Mouse (Mus musculus): Measurements from ENCODE around the gene Stat4.

Stat4 gene

DNA sequence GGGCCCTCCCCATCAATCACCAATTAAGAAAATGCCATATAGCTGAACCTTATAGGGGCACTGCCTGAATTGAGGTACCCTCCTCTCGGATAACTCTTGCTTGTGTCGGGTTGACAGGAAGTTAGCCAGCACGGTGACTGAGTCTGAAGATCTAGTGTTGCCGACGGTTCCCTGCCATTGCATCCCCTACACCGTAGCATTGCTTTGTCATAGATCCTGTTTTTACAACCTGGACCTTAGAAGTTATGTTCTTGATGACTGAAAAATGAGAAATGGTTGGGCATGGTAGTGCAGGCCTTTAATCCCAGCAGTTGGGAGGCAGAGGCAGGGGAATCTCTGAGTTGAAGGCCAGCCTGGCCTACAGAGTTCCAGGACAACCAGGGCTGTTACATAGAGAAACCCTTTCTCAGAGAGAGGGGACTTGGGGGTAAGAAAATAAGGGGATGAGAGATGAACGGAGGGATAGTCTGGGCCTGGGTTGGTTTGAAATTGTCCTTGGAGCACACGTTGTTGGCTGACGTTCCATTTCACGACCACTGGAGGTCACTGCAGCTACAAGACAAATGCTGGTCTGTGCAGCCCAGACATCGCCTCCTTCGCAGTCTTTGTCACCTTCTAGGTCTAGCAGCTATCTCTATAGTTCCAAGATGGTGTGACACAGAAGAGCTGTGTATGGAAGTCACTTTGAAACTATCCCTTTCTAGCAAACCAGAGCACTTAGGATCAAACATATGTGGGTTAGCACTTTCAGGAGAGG, 159.4 kb downstream of the Stat4 start:
- DNase-seq (ENCODE audit: low spot score): no peak

DNA sequence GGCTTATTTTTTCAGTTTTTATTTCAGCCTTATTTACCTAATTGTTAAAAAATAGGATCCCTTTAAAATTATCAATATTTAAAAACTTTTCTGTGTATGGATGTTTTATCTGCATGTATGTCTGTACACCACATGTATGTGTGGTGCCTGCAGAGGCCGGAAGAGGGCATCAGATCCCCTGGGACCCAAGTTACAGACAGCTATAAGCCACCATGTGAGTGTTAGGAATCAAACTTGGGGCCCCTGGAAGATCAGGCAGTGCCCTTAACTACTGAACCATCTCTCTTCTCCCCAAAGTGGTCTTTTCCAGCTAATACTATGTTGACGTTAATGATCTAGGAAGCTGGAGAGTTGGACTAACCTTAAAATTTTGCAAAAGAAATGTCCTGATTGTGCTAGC, 160.5 kb downstream of the Stat4 start:
- no peak for DNase-seq (ENCODE audit: low spot score)

DNA sequence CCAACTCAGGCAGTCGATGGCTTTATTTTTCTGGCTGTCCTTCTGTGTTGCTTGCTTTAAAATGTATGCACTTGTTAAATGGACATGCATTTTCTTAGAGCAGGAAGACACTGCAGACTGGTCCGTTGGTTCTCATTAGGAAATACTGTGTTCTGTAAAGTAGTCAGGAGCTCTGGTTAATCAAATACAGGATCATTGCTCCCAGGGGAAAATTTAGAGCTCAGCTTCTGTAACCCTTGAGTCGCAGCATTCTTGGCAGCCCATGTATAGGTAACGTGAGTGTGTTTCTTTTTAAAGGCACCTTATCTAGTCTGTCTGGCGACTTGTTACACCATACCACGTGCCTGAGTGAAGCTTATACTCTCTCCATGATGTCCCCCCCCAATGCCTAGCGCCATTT, 161.2 kb downstream of the Stat4 start:
- no peak for DNase-seq (ENCODE audit: low spot score)

DNA sequence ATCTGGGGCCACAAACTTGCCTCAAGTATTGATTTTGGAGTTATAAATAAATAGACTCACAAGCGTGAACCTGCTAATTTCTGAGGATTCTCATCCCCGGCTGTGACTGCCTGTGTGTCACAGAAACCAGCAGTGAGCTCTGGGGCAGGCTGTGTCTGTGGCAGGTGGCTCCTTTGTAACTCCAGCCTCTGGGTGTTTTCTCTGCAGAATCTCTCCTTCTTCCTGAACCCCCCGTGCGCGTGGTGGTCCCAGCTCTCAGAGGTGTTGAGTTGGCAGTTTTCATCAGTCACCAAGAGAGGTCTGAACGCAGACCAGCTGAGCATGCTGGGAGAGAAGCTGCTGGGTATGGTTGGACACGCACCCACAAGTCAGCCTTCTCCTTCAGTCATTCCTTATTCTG, 161.7 kb downstream of the Stat4 start:
- DNase-seq (ENCODE audit: low spot score): no peak

DNA sequence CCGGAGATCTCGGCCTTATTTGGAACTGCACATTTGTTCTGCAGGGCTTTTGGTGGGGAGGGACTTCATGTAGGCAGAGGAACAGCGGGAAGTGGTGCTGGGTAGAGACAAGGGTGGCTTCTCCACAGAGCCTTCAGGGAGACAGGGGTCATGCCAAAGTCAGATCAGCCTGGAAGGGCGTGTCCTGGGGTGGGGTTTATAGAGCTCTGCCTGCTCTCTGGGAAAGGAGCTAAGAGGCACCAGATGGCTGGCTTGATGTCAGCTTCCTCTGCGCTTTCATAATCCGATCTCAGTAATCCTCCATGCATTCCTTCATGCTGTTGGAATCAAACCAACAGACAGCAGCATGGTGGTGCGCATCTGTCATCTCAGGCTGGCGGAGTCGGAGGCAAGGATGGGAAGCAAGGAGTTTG, 163.0 kb downstream of the Stat4 start:
- DNase-seq (ENCODE audit: low spot score): no peak

DNA sequence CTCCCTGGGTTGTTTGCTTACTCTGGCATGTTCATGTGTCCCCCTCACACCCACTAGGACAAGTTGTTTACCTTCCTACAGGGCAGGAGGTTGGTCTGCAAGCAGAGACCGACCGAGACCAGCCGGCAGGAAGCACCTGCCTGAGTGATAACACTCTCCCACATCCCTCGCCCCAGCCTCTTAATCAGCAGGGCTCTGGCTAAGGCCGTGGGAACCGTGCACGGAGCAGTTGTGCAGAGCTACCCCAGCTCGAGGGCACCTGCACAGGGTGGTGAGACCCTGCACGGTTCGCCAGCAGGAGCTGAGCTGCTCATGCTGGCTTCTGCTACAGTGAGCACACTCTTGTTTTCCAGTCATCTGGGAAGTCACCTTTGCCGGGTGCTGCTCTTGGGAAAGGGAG, 163.7 kb downstream of the Stat4 start:
- DNase-seq (ENCODE audit: low spot score): no peak

DNA sequence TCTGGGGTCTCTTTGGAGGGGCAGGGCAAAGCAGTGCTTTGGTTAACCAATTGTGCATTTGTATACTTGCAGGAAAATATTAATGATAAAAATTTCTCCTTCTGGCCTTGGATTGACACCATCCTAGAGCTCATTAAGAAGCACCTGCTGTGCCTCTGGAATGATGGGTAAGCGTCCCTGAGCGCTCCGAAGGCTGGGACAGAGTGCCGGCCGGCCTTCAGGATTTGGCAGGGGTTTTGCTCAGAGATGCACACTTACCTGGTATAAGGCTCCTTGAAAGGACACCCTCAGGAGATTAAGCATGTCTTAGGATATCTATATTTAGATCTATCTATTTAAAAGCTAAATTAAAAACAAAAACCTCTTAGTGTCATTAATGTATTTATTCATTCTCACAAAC, 164.2 kb downstream of the Stat4 start:
- no peak for DNase-seq (ENCODE audit: low spot score)

DNA sequence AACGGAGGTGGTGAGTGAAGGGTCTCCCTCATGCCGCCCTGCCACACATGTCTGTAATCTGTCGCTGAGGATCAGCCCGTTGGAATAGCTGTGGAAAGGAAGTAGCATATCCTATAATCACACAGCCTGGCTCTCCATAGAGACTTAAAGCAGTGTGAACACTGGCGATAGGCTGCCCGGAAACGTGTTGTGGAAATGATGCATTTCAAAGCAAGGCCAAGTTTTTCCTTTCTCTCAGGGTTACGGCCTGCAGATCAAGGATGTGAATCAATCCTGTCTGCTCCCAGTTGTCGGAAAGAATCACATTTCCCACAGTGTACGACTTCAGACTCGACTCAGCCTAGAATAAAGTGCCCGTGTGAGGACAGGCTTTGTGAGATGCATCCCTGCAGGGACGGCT, 165.4 kb downstream of the Stat4 start:
- no peak for DNase-seq (ENCODE audit: low spot score)

DNA sequence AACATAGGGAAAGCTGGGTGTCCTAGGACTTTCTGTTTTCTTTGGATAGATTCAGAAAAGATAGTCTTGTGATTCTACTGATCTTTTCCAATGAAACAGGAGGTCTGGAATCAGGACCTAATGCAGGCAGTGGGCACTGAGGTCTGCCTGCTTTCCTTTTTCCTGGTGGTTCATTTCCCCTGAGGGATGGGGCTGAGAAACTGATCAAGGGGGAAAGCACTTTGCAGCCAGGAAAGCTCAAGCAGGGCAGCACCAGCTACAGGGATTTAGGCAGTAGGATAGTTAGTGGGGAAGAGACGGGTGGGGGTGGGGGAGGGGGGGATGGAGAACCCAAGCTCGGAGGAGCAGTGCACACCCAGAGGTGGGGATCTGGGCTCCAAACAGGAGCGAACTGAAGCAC, 166.0 kb downstream of the Stat4 start:
- DNase-seq (ENCODE audit: low spot score): no peak

DNA sequence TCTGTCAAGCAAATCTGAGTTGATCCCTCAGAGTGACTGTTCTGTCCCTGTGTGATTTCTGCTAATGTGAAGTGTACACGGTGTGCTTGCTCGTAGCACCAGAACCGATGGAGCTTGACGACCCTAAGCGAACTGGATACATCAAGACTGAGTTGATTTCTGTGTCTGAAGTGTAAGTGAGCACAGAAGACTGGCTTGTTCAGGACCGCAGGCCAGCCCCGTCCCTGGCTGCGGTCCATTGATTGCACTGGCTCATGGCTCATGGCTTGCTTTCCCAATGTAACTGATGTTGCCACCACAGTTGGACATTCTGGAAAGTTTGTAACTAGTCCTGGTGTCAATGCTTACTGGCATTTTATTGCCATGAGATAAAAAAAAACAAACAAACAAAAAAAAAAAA, 167.9 kb downstream of the Stat4 start:
- DNase-seq (ENCODE audit: low spot score): peak; percentile 27

DNA sequence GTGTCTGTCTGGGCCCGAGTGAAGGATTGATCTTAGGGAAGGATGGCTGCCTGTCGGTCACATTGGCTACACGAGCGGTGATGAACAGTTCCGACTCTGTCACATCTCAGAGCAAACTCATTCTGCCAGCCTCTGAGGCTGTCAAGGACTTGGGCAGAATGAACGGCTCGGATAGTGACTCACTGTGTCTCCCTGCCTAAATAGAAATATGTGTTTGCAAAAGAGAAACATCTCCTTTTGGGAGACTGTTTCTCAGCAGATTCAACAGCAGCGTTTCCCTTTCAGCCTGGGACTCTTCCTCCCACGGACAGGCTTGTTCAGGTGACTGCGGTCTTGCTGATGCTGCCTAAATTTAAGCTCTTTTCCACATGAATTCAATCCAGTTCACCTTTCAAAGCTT, 169.4 kb downstream of the Stat4 start:
- no peak for DNase-seq (ENCODE audit: low spot score)
